Mouse (Mus musculus) embryonic facial prominence, embryonic 14.5 days (tissue): ENCODE data around the gene Ccdc137. TPM values are rescaled to one million over a fixed set of nuclear protein-coding genes. Genes with fewer than 3 reads are reported as not detected.
"Not testable (repeated sequence)": the region's sequence is repeated elsewhere in the genome, so short reads cannot be mapped to it uniquely, and the experiment has no call there.

Experiments
- ATAC-seq: fragments of 200-750 bp; cut with Nextera tagmentation; 2 replicates; pipeline ENCODE4 v1.8.0; 2017; ENCODE audit warnings: low read depth, moderate number of reproducible peaks, moderate TSS enrichment
- DNase-seq: peaks from one replicate; pipeline ENCODE4 v3.0.0-alpha.2; 2015; ENCODE audit warnings: low spot score
- H3K27ac ChIP-seq: fragments of 300-500 bp; sonication (generic); replicated peaks from 2 replicates; pipeline ENCODE4 v1.5.1; 2014; ENCODE audit warnings: low read depth, mild to moderate bottlenecking, low read length, moderate library complexity
- H3K27me3 ChIP-seq: fragments of 300-500 bp; sonication (generic); replicated peaks from 2 replicates; pipeline ENCODE4 v1.6.1; 2014; ENCODE audit warnings: low read length; ENCODE audit not compliant: control insufficient read depth, insufficient read depth
- H3K36me3 ChIP-seq: fragments of 300-500 bp; sonication (generic); 2 replicates; pipeline ENCODE4 v1.6.1; 2014; ENCODE audit warnings: low read length, mixed read lengths; ENCODE audit not compliant: control insufficient read depth, insufficient read depth
- H3K4me1 ChIP-seq: fragments of 300-500 bp; sonication (generic); 2 replicates; pipeline ENCODE4 v1.6.1; 2014; ENCODE audit warnings: antibody characterized with exemption, low read length; ENCODE audit not compliant: control insufficient read depth, insufficient read depth
- H3K4me2 ChIP-seq: fragments of 300-500 bp; sonication (generic); 2 replicates; pipeline ENCODE4 v1.6.1; 2014; ENCODE audit warnings: low read depth, mild to moderate bottlenecking, low read length, moderate library complexity, mixed read lengths
- H3K4me3 ChIP-seq: fragments of 300-500 bp; sonication (generic); 2 replicates; pipeline ENCODE4 v1.5.1; 2014; ENCODE audit warnings: low read depth, mild to moderate bottlenecking, low read length
- H3K9ac ChIP-seq: fragments of 300-500 bp; sonication (generic); 2 replicates; pipeline ENCODE4 v1.6.1; 2014; ENCODE audit warnings: low read depth, mild to moderate bottlenecking, low read length, moderate library complexity, mixed read lengths
- H3K9me3 ChIP-seq: fragments of 300-500 bp; sonication (generic); 2 replicates; pipeline ENCODE4 v1.6.1; 2016; ENCODE audit warnings: low read length; ENCODE audit not compliant: control insufficient read depth
- WGBS: fragments of 180-500 bp; shearing (Covaris S2); extraction: QIAGEN DNeasy Blood & Tissue Kit; methylation state at CpG from one replicate; pipeline ENCODE4 v1.1.7; 2014; 5-methylcytosine and 5-hydroxymethylcytosine counted together
- polyA plus RNA-seq: library from polyadenylated mRNA; unstranded; fragments of >200 nt; fragmentation: Nextera tagmentation; extraction: Ambion mirVana; gene quantifications from 2 replicates; pipeline ENCODE4 v1.2.1, GENCODE M21; 2014

The Ccdc137 gene
- polyA plus RNA-seq = 27.7 and 27.9 TPM in 2 replicates

- Histone ChIP-seq H3K27ac (peak within 1 kb of the TSS; percentile 76), H3K9ac (peak within 1 kb of the TSS; percentile 94), H3K4me2 (peak within 1 kb of the TSS; percentile 72), H3K36me3 (peaks cover 35% of the 10 kb centered on the region), H3K27me3 (no peaks in the 10 kb centered on the region), H3K4me1 (no peaks in the 10 kb centered on the region; the same call in 1 of the 2 replicates), H3K4me3 (peak within 1 kb of the TSS; percentile 71), H3K9me3 (no peaks in the 10 kb centered on the region)
- DNase-seq = peak; percentile 94
- ATAC-seq = peak; percentile 92
- WGBS = 6% methylated on average over 51 of the region's 62 CpGs
Observed at GRCm38 (mm10) chr11:120457772-120458751, at the start of gene Ccdc137, which contains the start of gene Oxld1. Gene Ccdc137, plus strand, starts transcription at chr11:120458115. Gene Oxld1, minus strand, starts transcription at chr11:120458068.

- ATAC-seq, H3K27ac ChIP-seq, DNase-seq, H3K4me2 ChIP-seq, H3K4me3 ChIP-seq, H3K9me3 ChIP-seq, H3K4me1 ChIP-seq, H3K27me3 ChIP-seq, H3K9ac ChIP-seq: not testable (repeated sequence)
- WGBS = 97% methylated on average over 7 of the region's 10 CpGs
- H3K36me3 ChIP-seq = peaks cover 97% of the 10 kb centered on the region
Observed at GRCm38 (mm10) chr11:120413621-120414020, 44.3 kb upstream of the Ccdc137 start.

GRCm38 (mm10) chr11:120417852-120418251 lies 40.1 kb upstream of the Ccdc137 start:
- Histone ChIP-seq H3K36me3 (peaks cover 89% of the 10 kb centered on the region), H3K27ac (no peak overlapping the region), H3K4me3 (no peak overlapping the region), H3K27me3 (no peaks in the 10 kb centered on the region), H3K4me2 (no peak overlapping the region), H3K9ac (no peak overlapping the region), H3K4me1 (no peaks in the 10 kb centered on the region), H3K9me3 (no peaks in the 10 kb centered on the region)
- WGBS = 89% methylated on average over 7 of the region's 7 CpGs
- DNase-seq = no peak
- no peak for ATAC-seq

- Histone ChIP-seq H3K4me2 (no peak overlapping the region), H3K9me3 (no peaks in the 10 kb centered on the region), H3K9ac (no peak overlapping the region), H3K27ac (no peak overlapping the region), H3K36me3 (peaks cover 89% of the 10 kb centered on the region), H3K4me1 (no peaks in the 10 kb centered on the region), H3K27me3 (no peaks in the 10 kb centered on the region), H3K4me3 (no peak overlapping the region)
- no peak for ATAC-seq
- WGBS = 91% methylated on average over 1 of the region's 1 CpGs
- no peak for DNase-seq
Observed at GRCm38 (mm10) chr11:120418592-120418991, 39.3 kb upstream of the Ccdc137 start.

- H3K4me3 ChIP-seq = no peak overlapping the region
- H3K27me3 ChIP-seq = no peaks in the 10 kb centered on the region
- H3K9me3 ChIP-seq = no peaks in the 10 kb centered on the region
- H3K4me2 ChIP-seq = no peak overlapping the region
- no peak for DNase-seq
- peaks cover 81% of the 10 kb centered on the region for H3K36me3 ChIP-seq
- no peak overlapping the region for H3K27ac ChIP-seq
- H3K9ac ChIP-seq = no peak overlapping the region
- no peaks in the 10 kb centered on the region for H3K4me1 ChIP-seq
- ATAC-seq = no peak
- WGBS = 85% methylated on average over 13 of the region's 13 CpGs
Observed at GRCm38 (mm10) chr11:120422651-120423568, 35.0 kb upstream of the Ccdc137 start.

GRCm38 (mm10) chr11:120423569-120424295 lies 34.2 kb upstream of the Ccdc137 start:
- no peak overlapping the region for H3K27ac ChIP-seq
- no peak overlapping the region for H3K4me2 ChIP-seq
- ATAC-seq = no peak
- no peaks in the 10 kb centered on the region for H3K4me1 ChIP-seq
- no peaks in the 10 kb centered on the region for H3K9me3 ChIP-seq
- H3K27me3 ChIP-seq = no peaks in the 10 kb centered on the region
- H3K4me3 ChIP-seq = no peak overlapping the region
- peak; percentile 72 for DNase-seq
- peaks cover 81% of the 10 kb centered on the region for H3K36me3 ChIP-seq
- H3K9ac ChIP-seq = no peak overlapping the region
- WGBS = 63% methylated on average over 9 of the region's 9 CpGs

GRCm38 (mm10) chr11:120426727-120427126 lies 31.2 kb upstream of the Ccdc137 start:
- Histone ChIP-seq H3K27me3 (no peaks in the 10 kb centered on the region), H3K4me2 (no peak overlapping the region), H3K4me3 (no peak overlapping the region), H3K36me3 (peaks cover 86% of the 10 kb centered on the region), H3K9me3 (no peaks in the 10 kb centered on the region), H3K27ac (no peak overlapping the region), H3K4me1 (no peaks in the 10 kb centered on the region), H3K9ac (no peak overlapping the region)
- WGBS = 94% methylated on average over 3 of the region's 3 CpGs
- no peak for ATAC-seq
- no peak for DNase-seq
